Mouse (Mus musculus) erythroid progenitor cell, adult 5-6 weeks (primary cell): ENCODE data around the gene Cpne4. TPM values are rescaled to one million over a fixed set of nuclear protein-coding genes. Genes with fewer than 3 reads are reported as not detected.

ENCODE experiments used
- ATAC-seq: replicated peaks from 2 replicates; pipeline ENCODE4 v1.8.0; 2016; ENCODE audit warnings: moderate number of reproducible peaks, mild to moderate bottlenecking, moderate TSS enrichment, inconsistent platforms; ENCODE audit not compliant: poor library complexity, low FRiP score, severe bottlenecking
- total RNA-seq, 2 experiments: library from RNA; stranded (forward) in 1 of 2; stranded (reverse) in 1 of 2; fragments of 150-400 nt in 1 of 2; fragments of 186-747, 209-891 nt in 1 of 2; gene quantifications; 2 replicates each; pipeline versions ENCODE4 v1.2.3 to v1.2.4; 2015 to 2017; ENCODE audit warnings: low replicate concordance in 2 of 2

Cpne4 gene
- total RNA-seq, 2 experiments from 2014 or later = not detected

GRCm38 (mm10) chr9:104854245-104854921 is 307.3 kb downstream of the Cpne4 start:
- no peak for ATAC-seq

GRCm38 (mm10) chr9:104865830-104866229 is 318.7 kb downstream of the Cpne4 start:
- ATAC-seq = no peak

GRCm38 (mm10) chr9:104872586-104872985 is 325.5 kb downstream of the Cpne4 start:
- no peak for ATAC-seq

- ATAC-seq = no peak
These were observed 327.1 kb downstream of the Cpne4 start for GRCm38 (mm10) chr9:104874157-104874556.

- ATAC-seq = no peak
These were observed 329.9 kb downstream of the Cpne4 start for GRCm38 (mm10) chr9:104877014-104877413.

GRCm38 (mm10) chr9:104878558-104878957 is 331.5 kb downstream of the Cpne4 start:
- no peak for ATAC-seq

GRCm38 (mm10) chr9:104890517-104890916 is 343.4 kb downstream of the Cpne4 start:
- ATAC-seq = no peak

- ATAC-seq = no peak
These were observed 348.3 kb downstream of the Cpne4 start for GRCm38 (mm10) chr9:104895360-104895759.

GRCm38 (mm10) chr9:104901118-104901517 is 354.0 kb downstream of the Cpne4 start:
- ATAC-seq = no peak

GRCm38 (mm10) chr9:104901827-104902226 is 354.7 kb downstream of the Cpne4 start:
- no peak for ATAC-seq

- no peak for ATAC-seq
These were observed 365.6 kb downstream of the Cpne4 start for GRCm38 (mm10) chr9:104912686-104913085.

GRCm38 (mm10) chr9:104913327-104913726 is 366.2 kb downstream of the Cpne4 start:
- ATAC-seq = no peak

GRCm38 (mm10) chr9:104921197-104921596 is 374.1 kb downstream of the Cpne4 start:
- ATAC-seq = no peak

- ATAC-seq = no peak
These were observed 375.0 kb downstream of the Cpne4 start for GRCm38 (mm10) chr9:104922051-104922450.

- no peak for ATAC-seq
These were observed 381.7 kb downstream of the Cpne4 start for GRCm38 (mm10) chr9:104928806-104929205.

GRCm38 (mm10) chr9:104940389-104940788 is 393.3 kb downstream of the Cpne4 start:
- ATAC-seq = no peak

- ATAC-seq = no peak
These were observed 403.5 kb downstream of the Cpne4 start for GRCm38 (mm10) chr9:104950551-104950950.

- ATAC-seq = no peak
These were observed 405.1 kb downstream of the Cpne4 start for GRCm38 (mm10) chr9:104952176-104952575.

- no peak for ATAC-seq
These were observed 425.7 kb downstream of the Cpne4 start for GRCm38 (mm10) chr9:104972828-104973227.

- ATAC-seq = no peak
These were observed 435.0 kb downstream of the Cpne4 start for GRCm38 (mm10) chr9:104981934-104982548.

- no peak for ATAC-seq
These were observed 451.1 kb downstream of the Cpne4 start for GRCm38 (mm10) chr9:104998225-104998624.

- ATAC-seq = no peak
These were observed 463.6 kb downstream of the Cpne4 start for GRCm38 (mm10) chr9:105010721-105011120.
